Comparison of ENCODE assay signal across 8 mouse cellular contexts in the genomic region with DNA sequence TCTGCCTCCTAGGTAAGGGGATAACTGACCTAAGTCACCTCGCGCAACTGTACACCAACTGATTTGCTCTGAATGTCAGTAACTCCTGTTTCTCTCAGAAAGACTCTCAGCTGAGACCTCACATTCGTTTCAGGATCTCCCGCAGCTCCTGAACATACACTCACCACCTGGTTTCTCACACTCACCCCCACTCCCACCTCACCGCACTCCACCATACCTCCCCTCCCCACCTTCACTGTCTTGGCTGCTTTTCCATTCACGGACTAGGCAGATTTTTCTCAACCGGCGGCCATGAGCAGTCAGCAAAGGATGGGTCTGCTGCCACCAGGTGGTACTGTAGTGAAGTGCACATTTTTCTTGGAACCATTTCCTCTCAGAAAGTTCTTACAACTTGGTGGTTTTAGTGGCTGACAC. TPM values are rescaled to one million over a fixed set of nuclear protein-coding genes. Genes with fewer than 3 reads are reported as not detected.
A peak's percentile ranks its signal among the peaks of the same experiment; 100 is the strongest.
DNase-seq lines count a peak whose midpoint lies in the region; ATAC-seq and TF ChIP-seq lines count a peak whose summit lies in the region.

No protein-coding gene starts in this region.

- no peak overlapping the region for H3K9ac ChIP-seq in limb, embryonic 12.5 days (replicated peaks)
- H3K9ac ChIP-seq in midbrain, embryonic 14.5 days (replicated peaks; ENCODE audit: low read length) = no peak overlapping the region

- peak; percentile 71; the same call in 1 of the 2 replicates for TF ChIP-seq CTCF in spleen, adult 2 months (IDR thresholded peaks at IDR 0.05; ENCODE audit: extremely low read depth, insufficient read depth, insufficient read length, insufficient replicate concordance)

- no peaks in the 10 kb centered on the region for H3K9me3 ChIP-seq in embryonic facial prominence, embryonic 10.5 days
- no peaks in the 10 kb centered on the region for H3K9me3 ChIP-seq in limb, embryonic 12.5 days
- H3K9me3 ChIP-seq in midbrain, embryonic 14.5 days (ENCODE audit: control insufficient read depth, low read length) = no peaks in the 10 kb centered on the region

- H3K36me3 ChIP-seq in embryonic facial prominence, embryonic 10.5 days (replicated peaks) = no peaks in the 10 kb centered on the region
- no peaks in the 10 kb centered on the region for H3K36me3 ChIP-seq in limb, embryonic 12.5 days
- H3K36me3 ChIP-seq in midbrain, embryonic 14.5 days (ENCODE audit: control insufficient read depth, insufficient read depth, low read length) = no peaks in the 10 kb centered on the region
- no peaks in the 10 kb centered on the region for H3K36me3 ChIP-seq in spleen, adult 2 months (ENCODE audit: control insufficient read depth, insufficient read depth, low read length)

- H3K4me1 ChIP-seq in embryonic facial prominence, embryonic 10.5 days = peaks cover 12% of the 10 kb centered on the region
- peaks cover 3% of the 10 kb centered on the region for H3K4me1 ChIP-seq in limb, embryonic 12.5 days (replicated peaks)
- H3K4me1 ChIP-seq in midbrain, embryonic 14.5 days (ENCODE audit: control insufficient read depth, insufficient read depth, low read length) = peaks cover 8% of the 10 kb centered on the region; the same call in 1 of the 2 replicates
- H3K4me1 ChIP-seq in spleen, adult 2 months (ENCODE audit: control insufficient read depth, insufficient read depth, insufficient read length) = no peaks in the 10 kb centered on the region; the same call in 1 of the 2 replicates

- peak overlapping the region; percentile 51 for H3K4me2 ChIP-seq in limb, embryonic 12.5 days
- peak overlapping the region; percentile 54 for H3K4me2 ChIP-seq in midbrain, embryonic 14.5 days (ENCODE audit: low read length)

- WGBS in embryonic facial prominence, embryonic 10.5 days = 16% methylated on average over 8 of the region's 8 CpGs
- WGBS in limb, embryonic 12.5 days = 17% methylated on average over 8 of the region's 8 CpGs
- WGBS in midbrain, embryonic 14.5 days = 16% methylated on average over 8 of the region's 8 CpGs
- WGBS in spleen, adult 2 months = 6% methylated on average over 8 of the region's 8 CpGs

- peak overlapping the region; percentile 47 for H3K4me3 ChIP-seq in embryonic facial prominence, embryonic 10.5 days
- peak overlapping the region; percentile 24 for H3K4me3 ChIP-seq in limb, embryonic 12.5 days (replicated peaks)
- peak overlapping the region; percentile 19 for H3K4me3 ChIP-seq in midbrain, embryonic 14.5 days (replicated peaks; ENCODE audit: low read depth, low read length)
- peak overlapping the region; percentile 46 for H3K4me3 ChIP-seq in spleen, adult 2 months (ENCODE audit: extremely low read depth, insufficient read depth, insufficient read length)

- TF ChIP-seq POLR2A in spleen, adult 2 months (IDR thresholded peaks at IDR 0.05; ENCODE audit: low read depth, low read length) = no peak

- no peak for ATAC-seq in limb, embryonic 12.5 days (ENCODE audit: insufficient number of reproducible peaks, insufficient read depth, low FRiP score, low TSS enrichment, low read depth)
- ATAC-seq in midbrain, embryonic 14.5 days (ENCODE audit: low FRiP score, low TSS enrichment) = no peak

- no peak overlapping the region for H3K27ac ChIP-seq in embryonic facial prominence, embryonic 10.5 days (replicated peaks)
- no peak overlapping the region for H3K27ac ChIP-seq in limb, embryonic 12.5 days
- no peak overlapping the region for H3K27ac ChIP-seq in midbrain, embryonic 14.5 days (replicated peaks; ENCODE audit: low read depth, low read length)
- H3K27ac ChIP-seq in spleen, adult 2 months (ENCODE audit: insufficient read depth, low read length) = no peak overlapping the region

- 0 out of 2 replicates have a peak, but pooled peaks cover 6% of the 10 kb centered on the region for H3K27me3 ChIP-seq in embryonic facial prominence, embryonic 10.5 days (replicated peaks; ENCODE audit: low read depth, poor library complexity, severe bottlenecking)
- peaks cover 3% of the 10 kb centered on the region; the same call in 1 of the 2 replicates for H3K27me3 ChIP-seq in limb, embryonic 12.5 days
- H3K27me3 ChIP-seq in midbrain, embryonic 14.5 days (ENCODE audit: control insufficient read depth, insufficient read depth, low read length) = no peaks in the 10 kb centered on the region
- no peaks in the 10 kb centered on the region for H3K27me3 ChIP-seq in spleen, adult 2 months (ENCODE audit: control insufficient read depth, insufficient read depth, low read length)

- peak; percentile 61 for DNase-seq in 3134 (ENCODE audit: extremely low read depth, insufficient read length, low spot score)
- DNase-seq in adrenal gland, postnatal 14 days = peak; percentile 84
- peak; percentile 82 for DNase-seq in embryonic facial prominence, embryonic 10.5 days (ENCODE audit: low spot score)
- peak; percentile 95 for DNase-seq in heart, adult 11 months
- peak; percentile 89 for DNase-seq in kidney, adult 18-20 months
- peak; percentile 90 for DNase-seq in midbrain, embryonic 14.5 days
- DNase-seq in spleen, adult 2 months (ENCODE audit: low read depth in 1 of 2, low spot score in 2 of 2) = peak; percentile 69 to 79

RNA-seq across cellular contexts. Expression of gene Taok1, which starts 22.6 kb away (rescaled TPM):
- 53.6 and 53.7 TPM in 2 replicates for total RNA-seq in adrenal gland, postnatal 14 days (2021)
- 11.9 and 13.5 TPM in 2 replicates for polyA plus RNA-seq in embryonic facial prominence, embryonic 10.5 days (2016; fragmentation: Nextera tagmentation; extraction: Ambion mirVana)
- 12.7 and 13.9 TPM in 2 replicates for polyA plus RNA-seq in limb, embryonic 12.5 days (2016; fragmentation: Nextera tagmentation; extraction: Ambion mirVana)
- 37.0 and 37.5 TPM in 2 replicates for polyA plus RNA-seq in midbrain, embryonic 14.5 days (2014; fragmentation: Nextera tagmentation; extraction: Ambion mirVana)
- polyA plus RNA-seq in spleen, adult 2 months (2012; rRNA removed) = 2.5 and 2.6 TPM in 2 replicates

RNA-seq across cellular contexts. Expression of gene Nufip2, which starts 55.7 kb away (rescaled TPM):
- 77.1 and 82.5 TPM in 2 replicates for total RNA-seq in adrenal gland, postnatal 14 days (2021)
- 3.9 and 4.7 TPM in 2 replicates for polyA plus RNA-seq in embryonic facial prominence, embryonic 10.5 days (2016; fragmentation: Nextera tagmentation; extraction: Ambion mirVana)
- 4.6 and 4.7 TPM in 2 replicates for polyA plus RNA-seq in limb, embryonic 12.5 days (2016; fragmentation: Nextera tagmentation; extraction: Ambion mirVana)
- polyA plus RNA-seq in midbrain, embryonic 14.5 days (2014; fragmentation: Nextera tagmentation; extraction: Ambion mirVana) = 6.2 and 6.8 TPM in 2 replicates
- polyA plus RNA-seq in spleen, adult 2 months (2012; rRNA removed) = 12.8 and 13.5 TPM in 2 replicates
